Mouse (Mus musculus): ENCODE data around the gene Txnl4b.

DNA sequence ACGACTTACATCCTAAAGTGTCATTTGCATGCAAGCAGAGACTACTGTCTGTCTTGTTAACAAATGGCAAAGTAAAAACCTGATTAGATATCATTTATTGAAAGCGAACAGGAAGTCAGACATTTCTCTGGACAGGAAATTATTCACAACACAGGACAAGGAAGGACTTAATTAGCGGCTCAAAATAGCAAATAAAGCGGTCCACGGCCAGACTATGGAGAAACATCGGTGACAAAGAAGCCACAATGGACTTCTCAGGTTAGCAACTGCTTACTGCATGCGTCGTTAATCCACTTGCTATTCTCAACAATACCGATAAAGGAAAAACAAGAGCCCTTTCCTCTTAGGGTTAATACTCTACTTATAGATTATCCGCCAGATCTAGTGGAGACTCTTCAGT is 926 bp upstream of the Txnl4b start:
- TF ChIP-seq CTCF (IDR thresholded peaks at IDR 0.05; ENCODE audit: low read depth, low read length) (no peak), POLR2A (IDR thresholded peaks at IDR 0.05; ENCODE audit: extremely low read depth, insufficient read depth, low read length) (no peak)
